In genomic region chr4:58170430-58170829, GRCm38 (mm10) we compare ENCODE assay signal across 11 mouse cellular contexts. TPM values are rescaled to one million over a fixed set of nuclear protein-coding genes. Genes with fewer than 3 reads are reported as not detected.
DNase-seq lines count a peak whose midpoint lies in the region; ATAC-seq and TF ChIP-seq lines count a peak whose summit lies in the region.
"Had no signal": no experiment of that assay in that cellular context is flagged by ENCODE, and none has a peak within 500 bp of the region (broad histone marks: within the 10 kb centered on the region; RNA-seq: fewer than 3 reads in every experiment).

No protein-coding gene starts in this region.

- no peak for TF ChIP-seq CTCF in kidney, postnatal 0 days (IDR thresholded peaks at IDR 0.05; ENCODE audit: low read depth)

- intact Hi-C loops in heart, postnatal 10 days (cut with DNase I) = no loop called here
- intact Hi-C loops in left cerebral cortex, postnatal 4 days (cut with DNase I) = no loop called here

- ATAC-seq in kidney, embryonic 14.5 days (ENCODE audit: low FRiP score, low TSS enrichment) = no peak
- ATAC-seq in kidney, postnatal 0 days (replicated peaks; ENCODE audit: low FRiP score, low read depth) = no peak

- H3K9ac ChIP-seq in kidney, embryonic 14.5 days (ENCODE audit: low read depth, low read length) = no peak overlapping the region
- H3K9ac ChIP-seq in kidney, postnatal 0 days (ENCODE audit: low read depth, low read length) = no peak overlapping the region
- H3K9ac ChIP-seq: embryonic facial prominence, embryonic 12.5 days; hindbrain, embryonic 12.5 days had no signal

- whole genome bisulfite sequencing in kidney, embryonic 14.5 days = 60% methylated on average over 5 of the region's 5 CpGs
- 48% methylated on average over 5 of the region's 5 CpGs for WGBS in kidney, postnatal 0 days

- H3K27me3 ChIP-seq in kidney, embryonic 14.5 days (ENCODE audit: control insufficient read depth, insufficient read depth, low read length) = no peaks in the 10 kb centered on the region
- no peaks in the 10 kb centered on the region for H3K27me3 ChIP-seq in kidney, postnatal 0 days (ENCODE audit: insufficient read depth, low read length)
- H3K27me3 ChIP-seq: embryonic facial prominence, embryonic 12.5 days; hindbrain, embryonic 12.5 days had no signal

- H3K4me3 ChIP-seq in kidney, embryonic 14.5 days (ENCODE audit: low read length) = no peak overlapping the region
- no peak overlapping the region for H3K4me3 ChIP-seq in kidney, postnatal 0 days (replicated peaks; ENCODE audit: low read depth, low read length)
- H3K4me3 ChIP-seq: embryonic facial prominence, embryonic 12.5 days; hindbrain, embryonic 12.5 days had no signal

- no peak overlapping the region for H3K27ac ChIP-seq in kidney, embryonic 14.5 days (ENCODE audit: low read depth, low read length)
- H3K27ac ChIP-seq in kidney, postnatal 0 days = no peak overlapping the region
- H3K27ac ChIP-seq: embryonic facial prominence, embryonic 12.5 days; hindbrain, embryonic 12.5 days had no signal

- no peak overlapping the region for H3K4me2 ChIP-seq in kidney, embryonic 14.5 days (replicated peaks; ENCODE audit: low read depth, low read length)
- no peak overlapping the region for H3K4me2 ChIP-seq in kidney, postnatal 0 days (ENCODE audit: low read length)
- H3K4me2 ChIP-seq: embryonic facial prominence, embryonic 12.5 days; hindbrain, embryonic 12.5 days had no signal

- peak; percentile 16 for DNase-seq in kidney, adult 11 months
- DNase-seq in heart, postnatal 10 days = peak; percentile 74 to 75
- peak; percentile 65 for DNase-seq in kidney, postnatal 0 days (ENCODE audit: low spot score)
- peak; percentile 48 for DNase-seq in mesoderm, embryonic 11.5 days (ENCODE audit: low read depth, low spot score)
- no peak for DNase-seq in left cerebral cortex, postnatal 4 days
- DNase-seq in cerebellum, postnatal 14 days = no peak
- no peak for DNase-seq in right cerebral cortex, adult 2 months (ENCODE audit: low spot score in 2 of 2)
- DNase-seq: layer of hippocampus, postnatal 36 days had no signal

- H3K36me3 ChIP-seq in kidney, embryonic 14.5 days (ENCODE audit: control insufficient read depth, insufficient read depth, low read length) = no peaks in the 10 kb centered on the region
- no peaks in the 10 kb centered on the region for H3K36me3 ChIP-seq in kidney, postnatal 0 days (ENCODE audit: insufficient read depth, low read length)
- H3K36me3 ChIP-seq: hindbrain, embryonic 12.5 days had no signal

- H3K9me3 ChIP-seq in kidney, embryonic 14.5 days (ENCODE audit: control insufficient read depth, low read length) = no peaks in the 10 kb centered on the region
- H3K9me3 ChIP-seq in kidney, postnatal 0 days (replicated peaks; ENCODE audit: low read length) = no peaks in the 10 kb centered on the region
- H3K9me3 ChIP-seq: embryonic facial prominence, embryonic 12.5 days; hindbrain, embryonic 12.5 days had no signal

- H3K4me1 ChIP-seq in kidney, embryonic 14.5 days (ENCODE audit: control insufficient read depth, insufficient read depth, low read length) = no peaks in the 10 kb centered on the region
- no peaks in the 10 kb centered on the region for H3K4me1 ChIP-seq in kidney, postnatal 0 days (replicated peaks; ENCODE audit: insufficient read depth, low read length)
- H3K4me1 ChIP-seq: embryonic facial prominence, embryonic 12.5 days; hindbrain, embryonic 12.5 days had no signal

RNA-seq across cellular contexts. Expression of gene Svep1, which starts 36.2 kb away (rescaled TPM):
- 2.4 and 4.2 TPM in 2 replicates for polyA plus RNA-seq in kidney, embryonic 14.5 days (2014; fragmentation: Nextera tagmentation; extraction: Ambion mirVana)
- total RNA-seq in heart, postnatal 10 days (2021) = 10 to 100 TPM; 11.0 to 12.1 TPM
- 2.4 and 2.5 TPM in 2 replicates for polyA plus RNA-seq in kidney, postnatal 0 days (2015; fragmentation: Nextera tagmentation; extraction: Ambion mirVana)
- total RNA-seq in left cerebral cortex, postnatal 4 days (2021) = 1 to 10 TPM; 2.4 to 2.6 TPM

Comparison
In these comparisons a context has a peak if more than half of its experiments do, and no peak if none do; other contexts are left out.
1. DNase-seq: peak in kidney, adult 11 months (single experiment), heart, postnatal 10 days (2 of 2), kidney, postnatal 0 days (single experiment) and mesoderm, embryonic 11.5 days (single experiment); none in left cerebral cortex, postnatal 4 days (single experiment), cerebellum, postnatal 14 days (0 of 2) and right cerebral cortex, adult 2 months (0 of 2).